8 mouse cellular contexts compared by ENCODE assay signal in the genomic region with DNA sequence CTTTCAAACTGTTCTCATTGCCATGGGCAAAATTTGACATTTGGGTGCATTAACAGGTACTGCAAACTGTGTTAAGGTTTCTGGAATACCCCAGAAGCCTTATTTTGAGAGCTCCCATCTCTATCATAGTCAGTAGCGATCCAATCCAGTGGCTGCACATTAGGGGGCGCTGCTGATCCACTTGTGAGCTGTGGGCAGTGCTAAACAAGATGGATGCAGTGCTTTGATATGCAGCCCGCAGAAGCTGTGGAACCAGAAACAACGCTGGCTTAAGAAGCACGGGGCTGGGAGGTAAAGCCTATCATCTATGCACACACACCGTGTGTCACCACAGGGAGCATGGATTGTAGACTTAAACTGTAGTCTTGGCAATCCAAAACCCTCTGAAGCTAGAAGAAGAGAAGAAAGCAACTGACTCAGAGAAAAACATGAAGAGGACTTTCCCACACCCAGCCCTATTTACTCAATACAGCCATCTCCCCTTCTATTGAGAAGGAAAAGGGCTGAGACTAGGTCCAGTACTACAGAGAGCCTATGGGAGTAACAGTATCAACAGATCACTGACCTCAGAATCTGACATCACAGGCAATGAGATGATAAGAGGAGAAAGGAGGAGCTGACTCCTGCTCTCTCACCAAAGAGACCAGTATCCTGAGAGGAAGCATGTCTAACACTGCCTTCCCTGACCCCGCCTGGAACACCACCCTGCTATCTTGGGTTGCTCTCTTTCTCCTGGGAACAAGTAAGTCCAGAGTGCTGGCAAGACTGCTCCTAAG.
DNase-seq lines count a peak whose midpoint lies in the region; ATAC-seq and TF ChIP-seq lines count a peak whose summit lies in the region.

No protein-coding gene starts in this region.

- peak; percentile 81 for TF ChIP-seq CTCF in ES-Bruce4 (IDR thresholded peaks at IDR 0.05; ENCODE audit: low read depth, low read length)
- TF ChIP-seq CTCF in bone marrow macrophage, adult 2 months (IDR thresholded peaks at IDR 0.05; ENCODE audit: low read depth, low read length), result 0 out of 2 replicates have a peak, but pooled peaks have one; percentile 9
- peak; percentile 24 for TF ChIP-seq CTCF in lung, adult 2 months (IDR thresholded peaks at IDR 0.05; ENCODE audit: insufficient read depth, low read length)

- TF ChIP-seq POLR2A in ES-Bruce4 (IDR thresholded peaks at IDR 0.05; ENCODE audit: insufficient read depth, low read length), result no peak
- no peak for TF ChIP-seq POLR2A in bone marrow macrophage, adult 2 months (IDR thresholded peaks at IDR 0.05; ENCODE audit: borderline replicate concordance, low read depth, low read length)
- TF ChIP-seq POLR2A in lung, adult 2 months (IDR thresholded peaks at IDR 0.05; ENCODE audit: borderline replicate concordance, extremely low read depth, low read depth, low read length), result no peak

- H3K9me3 ChIP-seq in ES-Bruce4 (replicated peaks; ENCODE audit: control insufficient read depth, insufficient read depth, low read length, poor library complexity, severe bottlenecking), result no peaks in the 10 kb centered on the region
- no peaks in the 10 kb centered on the region for H3K9me3 ChIP-seq in erythroblast, embryonic 14.5 days (ENCODE audit: control insufficient read depth, low read length)
- no peaks in the 10 kb centered on the region for H3K9me3 ChIP-seq in neural tube, embryonic 15.5 days (replicated peaks)

- ATAC-seq in neural tube, embryonic 15.5 days (ENCODE audit: low FRiP score), result peak; percentile 55; the same call in 1 of the 2 replicates

- H3K4me2 ChIP-seq in neural tube, embryonic 15.5 days, result peak overlapping the region; percentile 27; the same call in 1 of the 2 replicates

- no peaks in the 10 kb centered on the region for H3K27me3 ChIP-seq in ES-Bruce4 (ENCODE audit: control insufficient read depth, insufficient read depth, low read length, poor library complexity, severe bottlenecking)
- H3K27me3 ChIP-seq in erythroblast, embryonic 14.5 days (ENCODE audit: control insufficient read depth), result no peaks in the 10 kb centered on the region
- no peaks in the 10 kb centered on the region for H3K27me3 ChIP-seq in neural tube, embryonic 15.5 days (replicated peaks)

- TF ChIP-seq EP300 in ES-Bruce4 (IDR thresholded peaks at IDR 0.05; ENCODE audit: insufficient read depth, low read depth, low read length), result no peak

- no peak overlapping the region for H3K27ac ChIP-seq in ES-Bruce4 (ENCODE audit: insufficient read depth, low read length)
- no peak overlapping the region for H3K27ac ChIP-seq in bone marrow macrophage, adult 2 months (ENCODE audit: insufficient read depth, low read depth, low read length)
- H3K27ac ChIP-seq in neural tube, embryonic 15.5 days (replicated peaks), result no peak overlapping the region

- no peaks in the 10 kb centered on the region for H3K36me3 ChIP-seq in ES-Bruce4 (ENCODE audit: control insufficient read depth, insufficient read depth, low read length, poor library complexity, severe bottlenecking)
- H3K36me3 ChIP-seq in erythroblast, embryonic 14.5 days (ENCODE audit: control insufficient read depth), result no peaks in the 10 kb centered on the region
- no peaks in the 10 kb centered on the region for H3K36me3 ChIP-seq in neural tube, embryonic 15.5 days

- no peaks in the 10 kb centered on the region for H3K4me1 ChIP-seq in ES-Bruce4 (ENCODE audit: control insufficient read depth, insufficient read depth, low read length)
- no peaks in the 10 kb centered on the region; the same call in 1 of the 2 replicates for H3K4me1 ChIP-seq in bone marrow macrophage, adult 2 months (ENCODE audit: control insufficient read depth, insufficient read depth, low read length)
- peaks cover 26% of the 10 kb centered on the region for H3K4me1 ChIP-seq in erythroblast, embryonic 14.5 days (ENCODE audit: control insufficient read depth)
- no peaks in the 10 kb centered on the region for H3K4me1 ChIP-seq in lung, adult 2 months (ENCODE audit: control insufficient read depth, insufficient read depth, low read length)
- 0 out of 2 replicates have a peak, but pooled peaks cover 3% of the 10 kb centered on the region for H3K4me1 ChIP-seq in neural tube, embryonic 15.5 days

- intact Hi-C loops in heart, postnatal 10 days (cut with DNase I), result no loop called here

- peak; percentile 53 to 68 for DNase-seq in heart, postnatal 10 days
- DNase-seq in layer of hippocampus, adult 18-20 months (ENCODE audit: low spot score in 2 of 2), result peak; percentile 38 to 69
- DNase-seq in lung, adult 2 months, result peak; percentile 9
- peak; percentile 82 to 94 for DNase-seq in thymus, postnatal 10 days (ENCODE audit: low spot score in 2 of 2)

- H3K9ac ChIP-seq in ES-Bruce4 (ENCODE audit: low read depth, poor library complexity, severe bottlenecking), result no peak overlapping the region
- no peak overlapping the region for H3K9ac ChIP-seq in neural tube, embryonic 15.5 days (replicated peaks)

- no peak overlapping the region for H3K4me3 ChIP-seq in ES-Bruce4 (ENCODE audit: low read depth, low read length)
- H3K4me3 ChIP-seq in bone marrow macrophage, adult 2 months (ENCODE audit: insufficient read depth, low read length), result no peak overlapping the region
- peak overlapping the region; percentile 39 for H3K4me3 ChIP-seq in erythroblast, embryonic 14.5 days (replicated peaks)
- H3K4me3 ChIP-seq in lung, adult 2 months (replicated peaks; ENCODE audit: extremely low read depth, low read depth, low read length), result no peak overlapping the region
- H3K4me3 ChIP-seq in neural tube, embryonic 15.5 days (replicated peaks), result no peak overlapping the region

- 7% methylated on average over 7 of the region's 7 CpGs for WGBS in lung, adult 2 months
- 20% methylated on average over 7 of the region's 7 CpGs for WGBS in neural tube, embryonic 15.5 days

Comparison
In these comparisons a context has a peak if more than half of its experiments do, and no peak if none do; other contexts are left out.
1. CTCF ChIP-seq: peak in every context shown above with its lines; median percentile 81 in ES-Bruce4; 24 in lung, adult 2 months; 9 in bone marrow macrophage, adult 2 months.
2. DNase-seq: peak in every context shown above with its lines; median percentile 88 in thymus, postnatal 10 days; 60 in heart, postnatal 10 days; 54 in layer of hippocampus, adult 18-20 months; 9 in lung, adult 2 months.